Mouse (Mus musculus): ENCODE results near the gene Tas2r125. TPM values are rescaled to one million over a fixed set of nuclear protein-coding genes. Genes with fewer than 3 reads are reported as not detected.
"Not testable (repeated sequence)": the region's sequence is repeated elsewhere in the genome, so short reads cannot be mapped to it uniquely, and the experiment has no call there.

Gene Tas2r125
- total RNA-seq (2015; ENCODE audit: low replicate concordance) (not detected in 2 replicates), total RNA-seq (2017; ENCODE audit: low replicate concordance) (not detected in 2 replicates)

GRCm38 (mm10) chr6:132909351-132909750 is at the start of gene Tas2r125:
Gene Tas2r125, plus strand, starts transcription at chr6:132909651.
- no peak for ATAC-seq (replicated peaks; ENCODE audit: low FRiP score, poor library complexity, severe bottlenecking)

- no peak for ATAC-seq (replicated peaks; ENCODE audit: low FRiP score, poor library complexity, severe bottlenecking)
Observed at GRCm38 (mm10) chr6:132867708-132868107, 41.7 kb upstream of the Tas2r125 start, which contains the start of gene Tas2r110. Gene Tas2r110, plus strand, starts transcription at chr6:132868008.

DNA sequence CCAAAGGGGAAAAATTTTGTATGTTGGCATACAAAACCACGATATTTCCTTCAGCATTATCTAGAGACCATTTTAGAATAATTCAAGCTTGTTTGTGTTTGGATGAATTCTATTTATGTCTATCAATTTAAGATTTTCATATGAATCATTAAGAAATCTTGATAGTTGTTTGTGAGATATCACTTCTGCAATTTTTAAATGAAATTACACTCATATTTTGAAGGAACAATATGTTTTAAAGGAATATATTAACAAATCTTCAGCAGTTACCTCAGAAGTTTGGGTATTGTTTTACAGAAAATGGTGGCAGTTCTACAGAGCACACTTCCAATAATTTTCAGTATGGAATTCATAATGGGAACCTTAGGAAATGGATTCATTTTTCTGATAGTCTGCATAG is 16.7 kb upstream of the Tas2r125 start, which contains the start of gene Tas2r113:
Gene Tas2r113, plus strand, starts transcription at position 301 of the 400 bp plus-strand sequence.
- ATAC-seq (replicated peaks; ENCODE audit: low FRiP score, poor library complexity, severe bottlenecking), result no peak

DNA sequence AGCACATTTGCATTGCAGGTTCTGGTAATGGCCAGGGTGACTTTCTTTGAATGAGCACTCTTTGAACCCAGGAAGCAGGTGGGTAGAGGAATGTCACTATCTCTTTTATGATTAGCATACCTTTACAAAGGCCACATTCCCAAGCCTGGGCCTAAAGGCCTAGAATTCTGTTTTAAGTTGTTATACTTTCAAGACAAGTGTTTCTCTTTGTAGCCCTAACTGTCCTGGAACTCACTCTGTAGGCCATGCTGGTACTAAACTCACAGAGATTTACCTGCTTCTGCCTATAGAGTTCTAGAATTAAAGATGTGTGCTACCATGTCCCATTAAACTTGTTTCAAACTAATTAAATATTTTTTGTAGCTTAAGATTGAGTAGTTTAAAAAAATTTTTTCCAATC is 31.9 kb downstream of the Tas2r125 start:
- not testable (repeated sequence) for ATAC-seq (replicated peaks; ENCODE audit: low FRiP score, poor library complexity, severe bottlenecking)

DNA sequence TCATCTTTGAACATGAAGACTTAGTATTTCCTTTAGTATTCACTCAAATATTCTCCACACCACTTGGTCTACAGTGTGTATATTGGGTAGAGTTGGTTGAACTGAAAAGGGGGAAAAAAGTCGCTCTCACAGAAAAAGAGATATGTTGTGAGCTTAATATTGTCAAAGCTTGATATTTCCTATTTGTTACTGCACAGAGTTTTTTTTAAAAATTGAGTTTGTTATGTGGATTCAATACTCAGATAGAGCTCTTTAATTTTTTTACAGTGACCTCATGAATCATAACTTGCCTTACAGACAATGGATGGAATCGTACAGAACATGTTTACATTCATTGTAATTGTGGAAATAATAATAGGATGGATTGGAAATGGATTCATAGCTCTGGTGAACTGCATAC is 41.4 kb downstream of the Tas2r125 start, which contains the start of gene Tas2r129:
Gene Tas2r129, plus strand, starts transcription at position 301 of the 400 bp plus-strand sequence.
- no peak for ATAC-seq (replicated peaks; ENCODE audit: low FRiP score, poor library complexity, severe bottlenecking)

DNA sequence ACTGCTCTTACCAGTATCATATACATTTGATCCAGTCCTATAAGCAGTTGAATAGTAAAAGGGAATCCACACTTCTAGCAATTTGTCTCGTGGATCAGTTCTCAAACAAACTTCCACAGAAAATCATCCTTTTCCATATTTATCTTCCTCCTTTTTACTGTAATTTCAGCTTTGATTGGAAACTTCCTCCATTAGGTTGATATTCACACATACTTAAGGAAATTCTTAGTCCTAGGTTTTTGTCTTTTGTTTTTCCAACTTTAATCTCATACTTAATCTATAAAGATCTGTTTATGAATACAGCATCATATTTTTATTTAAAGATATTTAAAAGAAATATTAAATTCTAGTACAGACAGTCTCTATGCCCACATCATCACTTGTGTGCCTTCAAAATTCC is 48.4 kb downstream of the Tas2r125 start, which contains the start of gene Tas2r131:
Gene Tas2r131, minus strand, starts transcription at position 101 of the 400 bp plus-strand sequence.
- ATAC-seq (replicated peaks; ENCODE audit: low FRiP score, poor library complexity, severe bottlenecking), result no peak

Other genes with a start within 250 kb of the Tas2r125 start
- not detected in 2 replicates for gene Tas2r121, start 208.6 kb upstream of the Tas2r125 start, total RNA-seq (2015; ENCODE audit: low replicate concordance)
- gene Tas2r121, start 208.6 kb upstream of the Tas2r125 start, total RNA-seq (2017; ENCODE audit: low replicate concordance), result not detected in 2 replicates
- gene Tas2r122, start 197.7 kb upstream of the Tas2r125 start, total RNA-seq (2015; ENCODE audit: low replicate concordance), result not detected in 2 replicates
- not detected in 2 replicates for gene Tas2r122, start 197.7 kb upstream of the Tas2r125 start, total RNA-seq (2017; ENCODE audit: low replicate concordance)
- gene Tas2r115, start 171.6 kb upstream of the Tas2r125 start, total RNA-seq (2015; ENCODE audit: low replicate concordance), result not detected in 2 replicates
- gene Tas2r115, start 171.6 kb upstream of the Tas2r125 start, total RNA-seq (2017; ENCODE audit: low replicate concordance), result not detected in 2 replicates
- not detected in 2 replicates for gene Tas2r124, start 154.9 kb upstream of the Tas2r125 start, total RNA-seq (2015; ENCODE audit: low replicate concordance)
- not detected in 2 replicates for gene Tas2r124, start 154.9 kb upstream of the Tas2r125 start, total RNA-seq (2017; ENCODE audit: low replicate concordance)
- gene Tas2r102, start 147.5 kb upstream of the Tas2r125 start, total RNA-seq (2015; ENCODE audit: low replicate concordance), result not detected in 2 replicates
- gene Tas2r102, start 147.5 kb upstream of the Tas2r125 start, total RNA-seq (2017; ENCODE audit: low replicate concordance), result not detected in 2 replicates
- not detected in 2 replicates for gene Tas2r136, start 131.5 kb upstream of the Tas2r125 start, total RNA-seq (2015; ENCODE audit: low replicate concordance)
- not detected in 2 replicates for gene Tas2r136, start 131.5 kb upstream of the Tas2r125 start, total RNA-seq (2017; ENCODE audit: low replicate concordance)
- not detected in 2 replicates for gene Tas2r117, start 106.8 kb upstream of the Tas2r125 start, total RNA-seq (2015; ENCODE audit: low replicate concordance)
- gene Tas2r117, start 106.8 kb upstream of the Tas2r125 start, total RNA-seq (2017; ENCODE audit: low replicate concordance), result not detected in 2 replicates
- gene Tas2r123, start 62.5 kb upstream of the Tas2r125 start, total RNA-seq (2015; ENCODE audit: low replicate concordance), result not detected in 2 replicates
- gene Tas2r123, start 62.5 kb upstream of the Tas2r125 start, total RNA-seq (2017; ENCODE audit: low replicate concordance), result not detected in 2 replicates
- not detected in 2 replicates for gene Tas2r116, start 54.2 kb upstream of the Tas2r125 start, total RNA-seq (2015; ENCODE audit: low replicate concordance)
- not detected in 2 replicates for gene Tas2r116, start 54.2 kb upstream of the Tas2r125 start, total RNA-seq (2017; ENCODE audit: low replicate concordance)
- not detected in 2 replicates for gene Tas2r110, start 41.6 kb upstream of the Tas2r125 start, total RNA-seq (2015; ENCODE audit: low replicate concordance)
- gene Tas2r110, start 41.6 kb upstream of the Tas2r125 start, total RNA-seq (2017; ENCODE audit: low replicate concordance), result not detected in 2 replicates
- gene Tas2r113, start 16.6 kb upstream of the Tas2r125 start, total RNA-seq (2015; ENCODE audit: low replicate concordance), result not detected in 2 replicates
- gene Tas2r113, start 16.6 kb upstream of the Tas2r125 start, total RNA-seq (2017; ENCODE audit: low replicate concordance), result not detected in 2 replicates
- not detected in 2 replicates for gene Tas2r129, start 41.5 kb downstream of the Tas2r125 start, total RNA-seq (2015; ENCODE audit: low replicate concordance)
- gene Tas2r129, start 41.5 kb downstream of the Tas2r125 start, total RNA-seq (2017; ENCODE audit: low replicate concordance), result not detected in 2 replicates
- not detected in 2 replicates for gene Tas2r131, start 48.3 kb downstream of the Tas2r125 start, total RNA-seq (2015; ENCODE audit: low replicate concordance)
- gene Tas2r131, start 48.3 kb downstream of the Tas2r125 start, total RNA-seq (2017; ENCODE audit: low replicate concordance), result not detected in 2 replicates
- not detected in 2 replicates for gene Tas2r109, start 71.3 kb downstream of the Tas2r125 start, total RNA-seq (2015; ENCODE audit: low replicate concordance)
- gene Tas2r109, start 71.3 kb downstream of the Tas2r125 start, total RNA-seq (2017; ENCODE audit: low replicate concordance), result not detected in 2 replicates
- not detected in 2 replicates for gene Tas2r103, start 127.5 kb downstream of the Tas2r125 start, total RNA-seq (2015; ENCODE audit: low replicate concordance)
- gene Tas2r103, start 127.5 kb downstream of the Tas2r125 start, total RNA-seq (2017; ENCODE audit: low replicate concordance), result not detected in 2 replicates
- not detected in 2 replicates for gene Tas2r140, start 146.2 kb downstream of the Tas2r125 start, total RNA-seq (2015; ENCODE audit: low replicate concordance)
- gene Tas2r140, start 146.2 kb downstream of the Tas2r125 start, total RNA-seq (2017; ENCODE audit: low replicate concordance), result not detected in 2 replicates
- 13.0 and 13.4 TPM in 2 replicates for gene Smim10l1, start 195.3 kb downstream of the Tas2r125 start, total RNA-seq (2015; ENCODE audit: low replicate concordance)
- gene Smim10l1, start 195.3 kb downstream of the Tas2r125 start, total RNA-seq (2017; ENCODE audit: low replicate concordance), result 6.6 and 25.0 TPM in 2 replicates